Mouse (Mus musculus) heart, postnatal 0 days (tissue): Measurements from ENCODE around the gene Rab4a. TPM values are rescaled to one million over a fixed set of nuclear protein-coding genes. Genes with fewer than 3 reads are reported as not detected.

Experiments
- ATAC-seq: fragments of 200-750 bp; cut with Nextera tagmentation; 2 replicates; pipeline ENCODE4 v1.8.0; 2017; ENCODE audit warnings: low read depth, moderate number of reproducible peaks, moderate library complexity; ENCODE audit not compliant: insufficient read depth
- DNase-seq: peaks from one replicate; pipeline ENCODE4 v3.0.0-alpha.2; 2016; ENCODE audit warnings: low spot score
- H3K27ac ChIP-seq: fragments of 300-500 bp; sonication (generic); 2 replicates; pipeline ENCODE4 v1.5.1; 2014; ENCODE audit warnings: low read depth, mild to moderate bottlenecking
- H3K27me3 ChIP-seq: fragments of 300-500 bp; sonication (generic); 2 replicates; pipeline ENCODE4 v1.6.1; 2014; ENCODE audit warnings: low read length, mixed read lengths; ENCODE audit not compliant: control insufficient read depth, insufficient read depth
- H3K36me3 ChIP-seq: fragments of 300-500 bp; sonication (generic); replicated peaks from 2 replicates; pipeline ENCODE4 v1.6.1; 2014; ENCODE audit warnings: low read length, mixed read lengths; ENCODE audit not compliant: control insufficient read depth, insufficient read depth
- H3K4me1 ChIP-seq: fragments of 300-500 bp; sonication (generic); 2 replicates; pipeline ENCODE4 v1.6.1; 2014; ENCODE audit warnings: antibody characterized with exemption; ENCODE audit not compliant: control insufficient read depth, insufficient read depth
- H3K4me2 ChIP-seq: fragments of 300-500 bp; sonication (generic); 2 replicates; pipeline ENCODE4 v1.6.1; 2014; ENCODE audit warnings: low read depth, mild to moderate bottlenecking, low read length, moderate library complexity
- H3K4me3 ChIP-seq: fragments of 300-500 bp; sonication (generic); 2 replicates; pipeline ENCODE4 v1.5.1; 2014; ENCODE audit warnings: low read depth, low read length
- H3K9ac ChIP-seq: fragments of 300-500 bp; sonication (generic); replicated peaks from 2 replicates; pipeline ENCODE4 v1.6.1; 2014; ENCODE audit warnings: low read depth, low read length, mixed read lengths
- H3K9me3 ChIP-seq: fragments of 300-500 bp; sonication (generic); replicated peaks from 2 replicates; pipeline ENCODE4 v1.6.1; 2016; ENCODE audit warnings: low read length; ENCODE audit not compliant: control insufficient read depth
- CTCF ChIP-seq: IDR thresholded peaks from 2 replicates; pipeline ENCODE4 v1.5.1; 2016; ENCODE audit warnings: antibody characterized with exemption, control low read depth, low read depth
- EP300 ChIP-seq: IDR thresholded peaks from 2 replicates; pipeline ENCODE4 v1.6.1; 2016; ENCODE audit warnings: antibody characterized with exemption, low read depth
- WGBS: fragments of 180-500 bp; shearing (Covaris S2); extraction: QIAGEN DNeasy Blood & Tissue Kit; methylation state at CpG from one replicate; pipeline ENCODE4 v1.1.7; 2014; 5-methylcytosine and 5-hydroxymethylcytosine counted together
- polyA plus RNA-seq: library from polyadenylated mRNA; unstranded; fragments of >200 nt; fragmentation: Nextera tagmentation; extraction: Ambion mirVana; gene quantifications from 2 replicates; pipeline ENCODE4 v1.2.1, GENCODE M21; 2015
- total RNA-seq: library from RNA; depleted of rRNA; stranded (reverse); fragments of >200 nt; gene quantifications from 2 replicates; pipeline ENCODE4 v1.2.3, GENCODE M21; 2014; ENCODE audit warnings: low replicate concordance

Gene Rab4a
- total and polyA plus RNA-seq, 2 experiments from 2014 or later = 13.7 to 30.1 TPM

- ATAC-seq (no peak), DNase-seq (no peak)
- no peaks in the 10 kb centered on the region for H3K9me3 ChIP-seq
- H3K27ac ChIP-seq = no peak overlapping the region
- no peaks in the 10 kb centered on the region for H3K4me1 ChIP-seq
- no peak overlapping the region for H3K4me2 ChIP-seq
- H3K27me3 ChIP-seq = no peaks in the 10 kb centered on the region
- H3K4me3 ChIP-seq = no peak overlapping the region
- no peaks in the 10 kb centered on the region for H3K36me3 ChIP-seq
- 39% methylated on average over 4 of the region's 4 CpGs for WGBS
- TF ChIP-seq EP300 (no peak), CTCF (no peak)
- no peak overlapping the region for H3K9ac ChIP-seq
These were observed 9.0 kb upstream of the Rab4a start for GRCm38 (mm10) chr8:123796758-123797157.

DNA sequence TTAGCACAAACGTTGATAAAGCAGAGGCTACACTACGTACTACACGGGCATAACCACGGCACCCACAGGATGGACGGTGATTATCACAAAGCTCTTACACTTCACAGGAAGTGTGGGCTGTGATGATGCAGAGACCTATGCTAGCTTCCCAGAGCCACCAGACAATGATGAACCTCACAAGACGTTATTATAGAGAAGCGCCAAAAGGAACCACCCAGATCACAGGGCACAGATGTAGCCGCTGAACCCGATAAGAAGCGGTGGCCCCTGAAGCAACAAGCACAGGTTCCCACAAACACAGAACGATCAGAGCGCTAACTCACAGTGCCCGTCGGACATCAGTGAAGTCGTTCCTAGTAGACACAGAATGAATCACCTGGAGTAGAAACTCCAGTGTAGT is 7.9 kb upstream of the Rab4a start:
- Histone ChIP-seq H3K4me1 (no peaks in the 10 kb centered on the region), H3K27me3 (no peaks in the 10 kb centered on the region), H3K9ac (no peak overlapping the region), H3K4me3 (no peak overlapping the region), H3K27ac (no peak overlapping the region), H3K9me3 (no peaks in the 10 kb centered on the region), H3K4me2 (no peak overlapping the region), H3K36me3 (no peaks in the 10 kb centered on the region)
- ATAC-seq (no peak), DNase-seq (no peak)
- TF ChIP-seq CTCF (no peak), EP300 (no peak)
- 72% methylated on average over 15 of the region's 15 CpGs for WGBS

DNA sequence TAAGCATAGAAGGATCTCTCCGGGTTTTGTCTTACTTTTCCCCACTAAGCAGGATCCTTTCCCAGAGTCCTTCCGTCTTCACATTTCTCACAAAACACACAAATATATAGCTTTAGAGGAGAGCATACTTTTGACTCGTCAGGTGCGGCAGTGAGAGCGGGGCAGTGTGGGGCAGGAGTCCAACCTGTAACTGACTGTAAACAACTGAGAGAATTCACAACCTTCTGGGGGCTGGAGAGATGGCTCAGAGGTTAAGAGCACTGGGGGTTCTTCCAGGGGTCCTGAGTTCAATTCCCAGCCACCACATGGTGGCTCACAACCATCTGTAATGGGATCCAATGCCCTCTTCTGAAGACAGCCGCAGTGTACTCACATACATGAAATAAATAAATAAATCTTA is 6.4 kb upstream of the Rab4a start:
- no peak for ATAC-seq
- H3K4me2 ChIP-seq = no peak overlapping the region

DNA sequence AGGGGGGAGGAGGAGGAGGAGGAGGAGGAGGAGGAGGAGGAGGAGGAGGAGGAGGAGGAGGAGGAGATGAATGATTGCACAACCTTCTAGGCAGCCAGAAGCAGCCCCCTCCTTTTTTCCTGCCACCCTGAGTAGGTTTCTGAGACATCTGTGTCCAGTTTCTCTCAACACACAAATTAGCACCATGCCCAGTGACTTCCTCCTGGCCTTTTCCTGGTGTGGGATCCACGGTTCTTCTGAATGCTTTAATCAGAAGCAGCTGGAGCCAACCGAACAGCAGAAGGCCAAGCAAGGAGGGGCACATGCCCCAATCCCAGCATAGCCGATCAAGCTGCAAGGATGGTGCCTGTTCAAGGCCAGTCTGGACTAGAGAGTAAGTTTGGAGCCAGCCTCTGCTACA is 5.9 kb upstream of the Rab4a start:
- no peaks in the 10 kb centered on the region for H3K4me1 ChIP-seq
- H3K27me3 ChIP-seq = no peaks in the 10 kb centered on the region
- TF ChIP-seq EP300 (no peak), CTCF (no peak)
- no peaks in the 10 kb centered on the region for H3K36me3 ChIP-seq
- H3K9ac ChIP-seq = no peak overlapping the region
- H3K9me3 ChIP-seq = no peaks in the 10 kb centered on the region
- WGBS = 45% methylated on average over 3 of the region's 3 CpGs
- DNase-seq = no peak
- no peak overlapping the region for H3K4me2 ChIP-seq
- H3K4me3 ChIP-seq = no peak overlapping the region
- H3K27ac ChIP-seq = no peak overlapping the region
- no peak for ATAC-seq

More for the DNA sequence above, 6.4 kb upstream of the Rab4a start:
- no peak for DNase-seq
- WGBS = 73% methylated on average over 6 of the region's 6 CpGs
- Histone ChIP-seq H3K27ac (no peak overlapping the region), H3K36me3 (no peaks in the 10 kb centered on the region), H3K4me3 (no peak overlapping the region), H3K27me3 (no peaks in the 10 kb centered on the region), H3K9me3 (no peaks in the 10 kb centered on the region), H3K4me1 (no peaks in the 10 kb centered on the region), H3K9ac (no peak overlapping the region)
- TF ChIP-seq EP300 (no peak), CTCF (no peak)

DNA sequence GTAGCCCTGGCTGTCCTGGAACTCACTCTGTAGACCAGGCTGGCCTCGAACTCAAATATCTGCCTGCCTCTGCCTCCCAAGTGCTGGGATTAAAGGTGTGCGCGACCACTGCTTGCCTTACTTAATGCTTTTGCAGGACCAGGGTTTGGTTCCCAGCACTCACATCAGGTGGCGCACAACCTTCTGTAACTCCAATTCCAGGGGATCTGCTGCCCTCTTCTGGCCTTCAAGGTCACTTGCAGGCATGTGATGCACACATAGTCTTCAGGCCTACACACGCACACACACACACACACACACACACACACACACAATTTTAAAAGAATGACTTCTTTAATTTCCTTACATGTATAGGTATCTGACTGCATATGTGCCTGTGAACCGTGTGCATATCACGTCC is 4.9 kb upstream of the Rab4a start:
- no peak for ATAC-seq
- H3K4me1 ChIP-seq = no peaks in the 10 kb centered on the region

DNA sequence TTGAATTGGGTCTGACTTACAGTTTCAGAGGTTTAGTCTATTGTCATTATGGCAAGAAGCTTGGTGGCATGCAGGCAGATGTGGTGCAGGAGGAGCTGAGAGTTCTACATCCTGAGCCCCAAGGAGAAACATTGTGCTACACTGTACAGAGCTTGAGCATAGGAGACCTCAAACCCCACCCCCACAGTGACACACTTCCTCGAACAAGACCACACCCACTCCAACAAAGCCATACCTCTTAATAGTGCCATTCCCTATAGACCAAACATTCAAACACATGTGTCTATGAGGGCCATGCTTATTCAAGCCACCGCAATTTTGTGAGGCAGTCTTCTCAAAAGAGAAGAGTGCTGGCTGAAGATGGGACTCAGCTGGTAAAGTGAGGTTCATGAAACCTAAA is 4.2 kb upstream of the Rab4a start:
- H3K36me3 ChIP-seq = no peaks in the 10 kb centered on the region

More for the DNA sequence above, 4.9 kb upstream of the Rab4a start:
- Histone ChIP-seq H3K9me3 (no peaks in the 10 kb centered on the region), H3K9ac (no peak overlapping the region), H3K4me3 (no peak overlapping the region), H3K27ac (no peak overlapping the region), H3K27me3 (no peaks in the 10 kb centered on the region), H3K36me3 (no peaks in the 10 kb centered on the region), H3K4me2 (no peak overlapping the region)
- TF ChIP-seq EP300 (no peak), CTCF (no peak)
- 91% methylated on average over 7 of the region's 7 CpGs for WGBS
- no peak for DNase-seq

More for the DNA sequence above, 4.2 kb upstream of the Rab4a start:
- Histone ChIP-seq H3K9ac (no peak overlapping the region), H3K4me2 (no peak overlapping the region), H3K4me1 (peaks cover 2% of the 10 kb centered on the region; the same call in 1 of the 2 replicates), H3K9me3 (no peaks in the 10 kb centered on the region), H3K27ac (no peak overlapping the region), H3K4me3 (no peak overlapping the region), H3K27me3 (no peaks in the 10 kb centered on the region)
- TF ChIP-seq EP300 (no peak), CTCF (no peak)
- ATAC-seq (no peak), DNase-seq (no peak)
- 86% methylated on average over 2 of the region's 2 CpGs for WGBS
